Mouse (Mus musculus): ENCODE measurements around the gene Gm10770.
"Not testable (repeated sequence)": the region's sequence is repeated elsewhere in the genome, so short reads cannot be mapped to it uniquely, and the experiment has no call there.

GRCm38 (mm10) chr2:150181046-150181445 is 1.6 kb upstream of the Gm10770 start:
- TF ChIP-seq CTCF (IDR thresholded peaks at IDR 0.05; ENCODE audit: borderline replicate concordance, insufficient read depth, low read depth, low read length); POLR2A (IDR thresholded peaks at IDR 0.05; ENCODE audit: borderline replicate concordance, insufficient read depth, low read length): not testable (repeated sequence)

Measured in cerebellum, adult 2 months (tissue).